Mouse (Mus musculus): ENCODE results near the gene E130218I03Rik. TPM values are rescaled to one million over a fixed set of nuclear protein-coding genes. Genes with fewer than 3 reads are reported as not detected.

Gene E130218I03Rik
- total and polyA plus RNA-seq, 2 experiments from 2014 or later, result 0.11 to 0.43 TPM

DNA sequence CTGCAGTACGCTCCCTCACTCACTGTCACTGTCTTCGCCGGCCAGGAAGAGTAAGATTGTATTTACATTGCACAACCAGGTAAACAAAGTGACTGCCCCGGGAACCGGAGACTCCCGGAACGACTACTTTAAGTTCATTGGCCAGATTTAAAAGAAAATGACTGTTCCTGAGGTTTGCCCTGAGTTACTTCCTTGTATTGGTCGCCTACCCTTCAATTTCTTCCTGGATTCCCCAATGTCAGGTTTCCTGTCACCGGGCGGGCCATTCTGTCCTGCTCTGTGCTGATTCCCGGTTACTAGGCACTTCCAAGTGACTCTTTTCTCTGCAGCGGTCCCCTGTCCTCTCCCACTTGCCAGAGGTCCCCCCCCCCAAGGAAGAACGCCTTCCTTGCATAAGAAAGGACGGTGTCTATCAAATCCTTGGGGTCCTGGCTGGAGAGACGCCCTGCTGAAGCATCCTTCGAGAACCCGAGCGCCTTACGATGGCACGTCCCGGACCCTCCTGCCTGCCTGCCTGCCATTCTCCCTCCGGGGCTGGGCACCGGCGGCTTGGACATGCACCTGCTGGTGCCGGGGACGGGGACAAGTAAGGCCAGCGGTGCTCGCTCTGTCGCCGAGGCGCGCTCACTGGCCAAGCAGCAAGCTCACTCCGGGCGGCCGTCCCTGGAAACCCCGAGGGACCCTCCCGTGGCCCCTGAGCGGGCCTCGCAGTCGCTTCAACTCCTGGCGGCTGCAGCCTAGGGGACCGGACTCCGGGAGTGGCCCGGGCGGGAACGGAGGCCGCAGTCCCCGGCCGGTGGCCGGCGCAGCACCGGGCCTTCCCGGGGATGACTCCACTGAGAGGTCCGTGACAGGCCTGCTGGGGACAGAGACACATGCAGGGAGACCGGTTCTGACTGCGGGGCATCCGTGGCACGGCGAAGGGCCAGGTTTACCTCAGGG lies 43.0 kb downstream of the E130218I03Rik start:
- Histone ChIP-seq H3K9ac (peak overlapping the region; percentile 99), H3K27ac (ENCODE audit: low read depth, low read length) (peak overlapping the region; percentile 100), H3K4me2 (ENCODE audit: low read depth) (peak overlapping the region; percentile 74), H3K4me3 (ENCODE audit: low read depth, low read length) (peak overlapping the region; percentile 89), H3K36me3 (ENCODE audit: insufficient read depth) (peaks cover 10% of the 10 kb centered on the region; the same call in 1 of the 2 replicates), H3K27me3 (ENCODE audit: insufficient read depth, low read length) (no peaks in the 10 kb centered on the region), H3K9me3 (ENCODE audit: low read length) (no peaks in the 10 kb centered on the region), H3K4me1 (ENCODE audit: insufficient read depth) (peaks cover 12% of the 10 kb centered on the region; the same call in 1 of the 2 replicates)
- ATAC-seq, result peak; percentile 32
- TF ChIP-seq CTCF (IDR thresholded peaks at IDR 0.05; ENCODE audit: low read depth), result no peak
- DNase-seq, result no peak
- 3% methylated on average over 59 of the region's 59 CpGs for WGBS

DNA sequence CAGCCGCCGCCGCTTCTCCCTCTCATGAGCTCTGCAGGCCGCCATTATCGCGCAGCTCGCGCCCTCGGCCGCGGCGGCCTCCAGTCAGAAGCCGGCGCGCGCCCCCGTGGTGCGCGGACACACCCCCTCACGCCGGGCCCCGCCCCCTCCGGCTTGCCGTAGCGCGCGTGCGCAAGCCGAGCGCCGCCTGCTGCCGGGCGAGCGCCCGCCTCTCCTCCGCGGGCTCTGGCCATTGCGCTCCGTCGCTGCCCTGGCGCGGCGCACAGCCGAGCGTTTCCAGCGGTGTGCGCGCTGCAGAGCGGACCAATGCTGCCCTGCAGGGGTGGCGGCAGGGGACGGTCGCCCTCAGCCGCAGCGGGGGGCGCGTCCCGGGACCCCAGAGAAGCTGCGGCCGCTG lies 43.7 kb downstream of the E130218I03Rik start:
- Histone ChIP-seq H3K4me1 (ENCODE audit: insufficient read depth) (peaks cover 12% of the 10 kb centered on the region; the same call in 1 of the 2 replicates), H3K9me3 (ENCODE audit: low read length) (no peaks in the 10 kb centered on the region), H3K4me3 (ENCODE audit: low read depth, low read length) (peak overlapping the region; percentile 89), H3K4me2 (ENCODE audit: low read depth) (peak overlapping the region; percentile 83), H3K27ac (ENCODE audit: low read depth, low read length) (peak overlapping the region; percentile 100), H3K9ac (peak overlapping the region; percentile 99), H3K27me3 (ENCODE audit: insufficient read depth, low read length) (no peaks in the 10 kb centered on the region), H3K36me3 (ENCODE audit: insufficient read depth) (peaks cover 10% of the 10 kb centered on the region; the same call in 1 of the 2 replicates)
- TF ChIP-seq CTCF (IDR thresholded peaks at IDR 0.05; ENCODE audit: low read depth), result peak; percentile 63
- DNase-seq (peak; percentile 98), ATAC-seq (peak; percentile 97)
- WGBS, result 0% methylated on average over 36 of the region's 59 CpGs

DNA sequence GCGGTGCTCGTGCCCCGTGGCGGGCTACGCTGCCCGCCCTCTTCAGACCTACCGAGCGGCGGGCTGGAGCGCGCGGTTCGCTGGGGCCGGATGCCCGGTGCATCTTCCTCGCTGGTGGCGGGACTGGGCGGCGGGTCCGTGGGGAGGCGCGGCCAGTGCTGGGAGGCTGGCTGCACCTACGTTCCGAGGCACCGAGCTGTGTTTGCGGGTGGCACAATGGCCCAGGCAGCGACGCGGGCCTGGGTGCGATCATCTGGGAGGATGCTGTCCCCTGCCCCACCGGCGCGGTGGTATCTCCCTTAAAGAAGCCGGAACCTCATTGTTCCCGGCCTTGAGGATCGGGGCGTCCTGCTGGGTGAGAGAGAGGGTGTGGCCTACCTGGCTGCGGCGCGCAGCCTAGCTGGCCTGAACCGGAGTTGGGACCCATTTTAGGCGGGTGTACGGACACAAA lies 44.1 kb downstream of the E130218I03Rik start, which contains the start of gene Pdik1l:
TSS of gene Pdik1l (minus strand) at position 321 of the 451 bp plus-strand sequence.
- Histone ChIP-seq H3K9ac (peak within 1 kb of the TSS; percentile 99), H3K4me2 (ENCODE audit: low read depth) (peak within 1 kb of the TSS; percentile 83), H3K9me3 (ENCODE audit: low read length) (no peaks in the 10 kb centered on the region), H3K27ac (ENCODE audit: low read depth, low read length) (peak within 1 kb of the TSS; percentile 100), H3K27me3 (ENCODE audit: insufficient read depth, low read length) (no peaks in the 10 kb centered on the region), H3K4me1 (ENCODE audit: insufficient read depth) (peaks cover 12% of the 10 kb centered on the region; the same call in 1 of the 2 replicates), H3K36me3 (ENCODE audit: insufficient read depth) (peaks cover 10% of the 10 kb centered on the region; the same call in 1 of the 2 replicates), H3K4me3 (ENCODE audit: low read depth, low read length) (peak within 1 kb of the TSS; percentile 89)
- ATAC-seq (peak; percentile 76), DNase-seq (peak; percentile 85)
- 2% methylated on average over 40 of the region's 43 CpGs for WGBS
- no peak for TF ChIP-seq CTCF (IDR thresholded peaks at IDR 0.05; ENCODE audit: low read depth)

DNA sequence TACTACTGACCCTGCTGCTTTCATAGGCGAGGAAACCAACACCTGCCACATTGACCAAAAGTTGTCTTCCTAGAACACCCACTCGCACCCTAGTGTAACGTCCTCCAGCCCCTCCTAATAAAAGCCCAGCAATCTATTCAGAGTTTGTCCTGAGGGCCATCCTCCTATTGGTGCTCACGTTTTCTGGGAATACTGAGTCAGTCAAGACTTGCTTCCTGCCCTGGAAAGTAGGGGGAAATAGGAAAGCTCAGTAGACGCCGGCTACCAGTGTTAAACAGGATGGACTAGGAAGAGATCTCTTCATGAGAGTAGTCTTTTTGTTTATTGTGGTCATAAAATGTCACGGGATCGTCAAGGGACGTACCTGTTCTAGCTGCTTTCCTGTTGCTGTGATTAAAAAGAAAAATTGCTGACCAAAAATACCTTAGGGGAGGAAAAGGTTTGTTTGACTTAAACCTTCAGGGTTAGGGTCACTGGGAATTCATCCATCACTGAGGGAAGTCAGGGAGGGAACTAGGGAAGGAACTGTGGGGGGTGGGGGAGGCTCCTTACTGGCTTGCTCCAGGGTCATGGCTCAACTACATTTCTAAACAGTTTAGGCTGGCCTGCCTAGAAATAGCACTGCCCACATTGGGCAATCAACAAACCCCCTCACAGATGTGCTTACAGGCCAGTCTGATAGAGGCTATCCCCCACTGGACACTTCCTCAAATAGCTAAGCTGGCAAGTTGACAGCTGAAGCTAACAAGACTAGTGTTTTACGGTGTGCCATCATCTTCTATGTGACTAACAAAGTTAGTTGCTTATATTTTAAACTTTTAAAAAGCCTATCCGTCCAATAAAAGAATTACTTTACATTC lies 45.2 kb downstream of the E130218I03Rik start:
- ATAC-seq, result no peak
- no peak for DNase-seq
- peak overlapping the region; percentile 89 for H3K4me3 ChIP-seq (ENCODE audit: low read depth, low read length)
- peak overlapping the region; percentile 100 for H3K27ac ChIP-seq (ENCODE audit: low read depth, low read length)
- WGBS, result 52% methylated on average over 11 of the region's 11 CpGs
- peak overlapping the region; percentile 83 for H3K4me2 ChIP-seq (ENCODE audit: low read depth)
- H3K4me1 ChIP-seq (ENCODE audit: insufficient read depth), result peaks cover 12% of the 10 kb centered on the region; the same call in 1 of the 2 replicates
- H3K9me3 ChIP-seq (ENCODE audit: low read length), result no peaks in the 10 kb centered on the region
- H3K36me3 ChIP-seq (ENCODE audit: insufficient read depth), result peaks cover 7% of the 10 kb centered on the region; the same call in 1 of the 2 replicates
- no peak for TF ChIP-seq CTCF (IDR thresholded peaks at IDR 0.05; ENCODE audit: low read depth)
- H3K9ac ChIP-seq, result peak overlapping the region; percentile 99
- no peaks in the 10 kb centered on the region for H3K27me3 ChIP-seq (ENCODE audit: insufficient read depth, low read length)

GRCm38 (mm10) chr4:134292067-134292466 lies 48.6 kb downstream of the E130218I03Rik start:
- Histone ChIP-seq H3K4me3 (ENCODE audit: low read depth, low read length) (no peak overlapping the region), H3K9ac (no peak overlapping the region), H3K4me2 (ENCODE audit: low read depth) (no peak overlapping the region), H3K36me3 (ENCODE audit: insufficient read depth) (no peaks in the 10 kb centered on the region), H3K9me3 (ENCODE audit: low read length) (no peaks in the 10 kb centered on the region), H3K27me3 (ENCODE audit: insufficient read depth, low read length) (no peaks in the 10 kb centered on the region; the same call in 1 of the 2 replicates), H3K27ac (ENCODE audit: low read depth, low read length) (no peak overlapping the region), H3K4me1 (ENCODE audit: insufficient read depth) (0 out of 2 replicates have a peak, but pooled peaks cover 4% of the 10 kb centered on the region)
- DNase-seq (peak; percentile 83), ATAC-seq (no peak)
- WGBS, result 20% methylated on average over 7 of the region's 7 CpGs
- peak; percentile 92 for TF ChIP-seq CTCF (IDR thresholded peaks at IDR 0.05; ENCODE audit: low read depth)

DNA sequence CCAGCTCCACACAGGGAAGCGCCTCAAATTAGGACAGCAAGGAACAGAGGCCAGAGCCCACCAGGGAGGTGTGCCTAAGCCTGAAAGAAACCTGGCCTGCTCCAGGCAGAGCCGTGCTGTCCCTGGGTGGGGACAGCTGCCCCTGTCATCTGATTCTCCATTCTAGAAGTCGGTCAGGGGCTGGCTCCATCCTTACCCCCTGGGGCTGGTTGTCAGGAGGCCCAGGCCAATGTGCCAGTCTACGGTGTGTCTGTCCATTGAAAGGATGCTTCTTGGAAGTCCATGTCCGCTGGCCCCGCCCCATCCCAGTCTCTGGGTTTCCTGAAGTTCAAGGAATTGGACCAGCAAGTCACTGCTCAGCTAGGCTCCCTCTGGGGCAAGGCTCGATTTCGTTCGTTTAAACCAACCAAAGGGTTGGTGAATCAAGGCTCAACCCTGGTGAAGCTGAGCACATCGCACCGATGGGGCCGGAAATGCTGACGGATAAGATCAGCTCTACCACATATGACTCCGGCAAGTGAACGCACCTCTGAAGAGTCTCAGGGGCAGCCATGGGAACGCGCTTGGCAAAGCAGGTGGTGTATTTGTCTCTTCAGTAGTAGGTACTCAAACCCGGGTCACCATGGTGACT lies 49.7 kb downstream of the E130218I03Rik start:
- Histone ChIP-seq H3K4me3 (ENCODE audit: low read depth, low read length) (no peak overlapping the region), H3K4me2 (ENCODE audit: low read depth) (no peak overlapping the region), H3K36me3 (ENCODE audit: insufficient read depth) (no peaks in the 10 kb centered on the region), H3K27me3 (ENCODE audit: insufficient read depth, low read length) (no peaks in the 10 kb centered on the region; the same call in 1 of the 2 replicates), H3K4me1 (ENCODE audit: insufficient read depth) (0 out of 2 replicates have a peak, but pooled peaks cover 4% of the 10 kb centered on the region), H3K9me3 (ENCODE audit: low read length) (no peaks in the 10 kb centered on the region), H3K27ac (ENCODE audit: low read depth, low read length) (no peak overlapping the region), H3K9ac (no peak overlapping the region)
- no peak for TF ChIP-seq CTCF (IDR thresholded peaks at IDR 0.05; ENCODE audit: low read depth)
- ATAC-seq (no peak), DNase-seq (no peak)
- WGBS, result 72% methylated on average over 18 of the region's 18 CpGs
